Mouse (Mus musculus) left cerebral cortex, adult 2 months (tissue): ENCODE results near the gene Tbc1d9. TPM values are rescaled to one million over a fixed set of nuclear protein-coding genes. Genes with fewer than 3 reads are reported as not detected.
"Not testable (repeated sequence)": the region's sequence is repeated elsewhere in the genome, so short reads cannot be mapped to it uniquely, and the experiment has no call there.

Source experiments
- DNase-seq, 2 experiments: peaks; one replicate each; pipeline ENCODE4 v3.0.0; 2021 to 2022; ENCODE audit warnings: low spot score in 2 of 2, mixed read lengths in 1 of 2; ENCODE audit errors: extremely low spot score in 1 of 2
- H3K27ac ChIP-seq: fragments of 200-600 bp; 2 replicates; pipeline ENCODE4 v1.8.1; 2022
- H3K4me3 ChIP-seq: fragments of 200-600 bp; 2 replicates; pipeline ENCODE4 v1.8.1; 2022
- CTCF ChIP-seq: fragments of 200-600 bp; IDR thresholded peaks from 2 replicates; pipeline ENCODE4 v1.8.1; 2022; ENCODE audit warnings: antibody characterized with exemption, mild to moderate bottlenecking, moderate library complexity
- intact Hi-C: fragments of 180-260 bp; cut with DNase I; formaldehyde crosslinking; loops from one replicate; pipeline ENCODE4 v1.15.1; 2025
- total RNA-seq, 2 experiments: library from RNA; stranded (reverse); gene quantifications; 2 replicates each; pipeline ENCODE4 v1.2.3; 2021

Gene Tbc1d9
- total RNA-seq, 2 experiments from 2014 or later: 99.1 to 102 TPM

- no peak for TF ChIP-seq CTCF
- no peak overlapping the region for H3K27ac ChIP-seq
- no peak for DNase-seq
- intact Hi-C loops: loop anchor here (1.0 kb wide), 1 partner anchor 29 kb away; no protein-coding TSS in a partner anchor
- no peak overlapping the region for H3K4me3 ChIP-seq
Observed at GRCm38 (mm10) chr8:83304946-83305345, 139.8 kb downstream of the Tbc1d9 start.

DNA sequence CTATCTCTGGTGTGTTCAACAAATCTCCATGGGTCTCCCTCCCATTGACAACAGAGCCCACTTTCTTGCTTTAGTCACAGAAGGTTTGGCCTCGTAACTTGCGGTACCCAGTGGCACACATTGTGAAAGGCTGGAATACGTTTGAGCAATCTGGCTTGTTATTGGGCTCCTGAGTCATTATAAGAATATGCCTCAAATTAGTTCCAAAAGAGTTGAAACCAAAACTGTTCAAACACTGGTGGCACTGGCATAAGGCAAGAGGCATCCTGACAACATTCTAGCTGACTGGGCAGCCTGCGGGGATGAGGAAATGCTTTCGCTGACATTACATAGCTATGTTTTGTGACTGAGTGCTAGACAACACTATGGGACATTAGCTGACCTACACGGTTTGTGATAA, 144.7 kb downstream of the Tbc1d9 start:
- DNase-seq: no peak
- TF ChIP-seq CTCF: no peak
- Histone ChIP-seq H3K4me3 (no peak overlapping the region), H3K27ac (no peak overlapping the region)
- intact Hi-C loops: no loop called here

GRCm38 (mm10) chr8:83315084-83315483, 149.9 kb downstream of the Tbc1d9 start:
- H3K4me3 ChIP-seq, DNase-seq, H3K27ac ChIP-seq, intact Hi-C loops: not testable (repeated sequence)

- Histone ChIP-seq H3K27ac (no peak overlapping the region), H3K4me3 (no peak overlapping the region)
- DNase-seq: no peak
- TF ChIP-seq CTCF: no peak
- intact Hi-C loops: no loop called here
Observed at GRCm38 (mm10) chr8:83315691-83316090, 150.5 kb downstream of the Tbc1d9 start.

DNA sequence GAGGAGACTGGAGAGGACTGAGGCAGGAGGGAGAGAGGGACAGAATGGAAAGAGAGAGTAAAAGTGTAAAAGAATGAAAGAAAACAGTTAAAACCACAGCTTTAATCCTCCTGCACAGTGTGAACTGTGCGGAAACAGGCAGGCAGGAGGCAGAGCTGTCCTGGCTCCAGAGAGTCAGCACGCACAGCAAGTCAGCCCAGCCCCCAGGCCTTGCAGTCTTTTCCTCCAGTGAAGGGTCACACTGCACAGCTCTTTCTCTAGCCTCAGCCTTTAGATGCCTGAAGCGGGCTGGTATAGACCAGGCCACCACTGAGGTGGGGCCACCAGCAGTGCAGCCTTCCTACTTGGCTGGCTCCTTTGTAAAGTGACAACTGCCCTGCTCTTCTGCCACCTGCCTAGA, 155.4 kb downstream of the Tbc1d9 start:
- intact Hi-C loops: no loop called here
- no peak overlapping the region for H3K4me3 ChIP-seq

GRCm38 (mm10) chr8:83322374-83322773, 157.2 kb downstream of the Tbc1d9 start:
- intact Hi-C loops: no loop called here
- Histone ChIP-seq H3K27ac (no peak overlapping the region), H3K4me3 (no peak overlapping the region)
- TF ChIP-seq CTCF: no peak
- no peak for DNase-seq

More for the DNA sequence above, 155.4 kb downstream of the Tbc1d9 start:
- DNase-seq: no peak
- TF ChIP-seq CTCF: no peak
- no peak overlapping the region for H3K27ac ChIP-seq

Other genes with a start within 250 kb of the Tbc1d9 start
- 1 to 10 TPM; 1.5 to 1.8 TPM for gene Gm10645, start 818 bp downstream of the Tbc1d9 start, total RNA-seq
- gene Ucp1, start 125.0 kb downstream of the Tbc1d9 start, total RNA-seq: not detected
- 10 to 100 TPM; 12.1 to 12.7 TPM for gene Elmod2, start 167.1 kb downstream of the Tbc1d9 start, total RNA-seq
- not detected for gene Mgat4d, start 183.1 kb downstream of the Tbc1d9 start, total RNA-seq
- gene Clgn, start 224.5 kb downstream of the Tbc1d9 start, total RNA-seq: 1 to 10 TPM; 8.7 to 8.8 TPM